Mouse (Mus musculus) bone marrow macrophage, adult 2 months (primary cell): Measurements from ENCODE around the gene Dusp12.

Experiments used
- CTCF ChIP-seq: IDR thresholded peaks from 2 replicates; pipeline ENCODE4 v1.5.1; 2012; ENCODE audit warnings: low read depth, mild to moderate bottlenecking, low read length, moderate library complexity
- POLR2A ChIP-seq: IDR thresholded peaks from 2 replicates; pipeline ENCODE4 v1.6.1; 2012; ENCODE audit warnings: mild to moderate bottlenecking, low read depth, low read length, borderline replicate concordance

DNA sequence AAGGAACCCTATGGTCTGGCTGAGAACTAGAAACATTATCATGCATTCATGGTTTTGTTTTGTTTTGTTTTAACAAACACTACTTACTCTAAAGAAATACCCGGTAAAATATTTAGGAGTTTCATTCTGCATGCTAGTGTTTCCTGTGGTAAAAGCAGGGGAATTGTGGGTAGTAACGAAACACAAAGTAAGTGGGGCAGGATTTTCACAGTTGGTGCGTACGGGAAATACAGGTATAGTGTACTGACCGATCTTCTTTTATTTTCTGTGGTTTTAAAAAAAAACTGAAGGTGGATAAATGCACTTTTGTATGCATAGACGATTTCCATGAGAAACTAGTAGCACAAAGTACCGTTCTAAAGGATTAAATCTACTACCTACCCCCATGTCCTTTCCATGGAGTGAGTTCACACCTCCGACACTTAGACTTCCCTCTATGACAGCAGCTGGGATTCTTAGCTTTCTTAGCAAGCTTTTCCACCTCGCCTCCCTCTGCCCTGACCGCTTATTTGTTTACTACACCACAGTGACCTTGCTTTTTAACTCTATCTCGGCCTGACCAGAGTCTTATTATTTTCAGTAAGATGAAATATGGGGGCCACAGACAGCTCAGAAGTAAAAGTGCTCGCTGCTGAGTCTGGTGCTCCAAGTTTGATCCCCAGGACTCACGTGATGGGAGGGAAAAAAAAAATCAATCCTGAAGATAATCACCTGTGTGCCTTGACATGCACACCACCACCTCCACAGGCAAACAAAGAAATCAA is 23.5 kb downstream of the Dusp12 start:
- TF ChIP-seq POLR2A: no peak
- no peak for TF ChIP-seq CTCF
